Mouse (Mus musculus): ENCODE data around the gene Tcf20. TPM values are rescaled to one million over a fixed set of nuclear protein-coding genes. Genes with fewer than 3 reads are reported as not detected.

The Tcf20 gene
- total and polyA plus RNA-seq, 3 experiments = 24.2 to 146 (median 128) TPM

DNA sequence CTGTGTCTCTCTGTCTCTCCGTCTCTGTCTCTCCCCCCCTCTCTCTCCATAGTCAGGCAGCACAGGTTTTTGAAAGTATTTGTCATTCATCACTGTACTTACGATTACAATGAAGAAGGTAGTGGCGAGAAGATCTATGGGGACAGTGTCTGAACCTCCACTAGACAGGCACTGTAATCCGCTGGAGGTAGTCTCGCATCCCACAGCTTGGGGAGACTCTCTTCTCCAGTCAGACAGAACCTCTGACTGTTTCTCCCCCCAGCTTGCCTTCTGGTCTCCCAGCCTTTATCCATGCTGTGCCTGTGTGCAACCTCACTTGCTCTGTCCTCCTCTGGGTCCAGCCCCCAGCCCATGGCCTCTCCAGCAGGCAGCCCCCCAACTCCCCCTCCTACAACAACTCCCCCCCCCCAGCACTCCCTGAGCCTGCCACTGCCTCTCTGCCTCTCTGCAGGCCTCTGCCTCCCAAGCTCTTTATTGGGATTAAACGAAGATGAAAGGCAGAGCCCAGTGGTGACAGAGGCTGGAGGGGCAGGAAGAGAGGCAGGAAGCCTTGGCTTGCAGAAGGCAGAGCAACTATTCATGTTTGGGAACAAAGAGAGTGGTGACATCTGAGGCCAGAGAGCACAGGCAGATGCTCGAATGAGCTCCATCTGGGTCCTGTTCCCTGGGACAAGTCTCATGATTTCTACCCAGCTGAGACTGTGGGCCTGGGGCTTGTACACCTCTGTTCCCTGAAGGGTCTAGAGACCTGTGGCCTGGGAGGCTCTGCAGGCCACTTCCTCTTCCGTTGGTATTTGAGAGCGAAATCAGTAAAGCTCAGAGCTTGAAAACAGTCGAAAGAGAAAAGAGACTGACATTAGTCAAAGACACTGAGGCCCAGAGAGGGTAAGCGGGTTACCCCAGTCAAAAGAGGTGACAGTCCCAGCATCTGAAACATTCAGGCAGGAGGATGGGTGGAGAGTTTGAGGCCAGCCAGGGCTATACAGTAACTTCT is 42.4 kb upstream of the Tcf20 start:
- peaks cover 29% of the 10 kb centered on the region for H3K27me3 ChIP-seq (ENCODE audit: insufficient read depth, low read length)
- H3K4me3 ChIP-seq (ENCODE audit: low read depth, low read length) = no peak overlapping the region
- no peaks in the 10 kb centered on the region for H3K36me3 ChIP-seq (replicated peaks)
- TF ChIP-seq TAL1 (conservative IDR thresholded peaks at IDR 0.05; ENCODE audit: low read depth, low read length) (no peak), GATA1 (IDR thresholded peaks at IDR 0.05; ENCODE audit: borderline replicate concordance, low read length) (no peak), GATA2 (IDR thresholded peaks at IDR 0.05; ENCODE audit: borderline replicate concordance, low read depth, low read length) (no peak), POLR2AphosphoS5 (IDR thresholded peaks at IDR 0.05; ENCODE audit: insufficient replicate concordance, low read depth, low read length) (no peak), CTCF (IDR thresholded peaks at IDR 0.05; ENCODE audit: low read depth, low read length) (no peak)
- ATAC-seq (ENCODE audit: extremely low read depth, insufficient number of reproducible peaks, low FRiP score, poor library complexity, severe bottlenecking) (no peak), DNase-seq (ENCODE audit: low spot score) (no peak)
- no peaks in the 10 kb centered on the region for H3K4me1 ChIP-seq (ENCODE audit: insufficient read depth, low read depth, low read length)
- no peaks in the 10 kb centered on the region for H3K9me3 ChIP-seq (replicated peaks)

DNA sequence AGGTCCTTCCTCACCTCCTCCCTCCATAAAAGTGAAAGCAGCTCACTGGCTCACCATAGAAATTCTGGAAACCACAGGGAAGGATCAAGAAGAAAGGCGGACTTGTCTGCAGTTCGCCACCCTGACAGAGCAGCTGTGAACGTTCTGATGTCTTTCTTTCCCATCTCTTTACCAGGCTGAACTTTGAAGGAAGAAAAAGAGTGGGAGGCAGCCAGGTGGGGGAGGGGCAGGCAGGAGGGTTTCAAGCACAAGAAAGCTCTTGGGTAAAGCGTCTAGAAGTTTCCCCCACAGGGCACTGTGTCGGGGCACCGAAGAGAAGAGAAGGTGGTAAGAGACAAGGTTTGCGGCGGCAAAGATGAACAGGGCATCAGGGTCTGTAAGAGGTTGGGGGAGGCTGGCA is 38.5 kb upstream of the Tcf20 start:
- Histone ChIP-seq H3K4me1 (ENCODE audit: insufficient read depth, low read depth, low read length) (no peaks in the 10 kb centered on the region), H3K27me3 (ENCODE audit: insufficient read depth, low read length) (peaks cover 16% of the 10 kb centered on the region), H3K36me3 (replicated peaks) (no peaks in the 10 kb centered on the region), H3K9me3 (replicated peaks) (no peaks in the 10 kb centered on the region), H3K4me3 (ENCODE audit: low read depth, low read length) (no peak overlapping the region)
- no peak for TF ChIP-seq POLR2AphosphoS5 (IDR thresholded peaks at IDR 0.05; ENCODE audit: insufficient replicate concordance, low read depth, low read length)
- TF ChIP-seq GATA1 (IDR thresholded peaks at IDR 0.05; ENCODE audit: borderline replicate concordance, low read length) = no peak
- TF ChIP-seq GATA2 (IDR thresholded peaks at IDR 0.05; ENCODE audit: borderline replicate concordance, low read depth, low read length) = no peak
- TF ChIP-seq TAL1 (conservative IDR thresholded peaks at IDR 0.05; ENCODE audit: low read depth, low read length) = no peak
- no peak for TF ChIP-seq CTCF (IDR thresholded peaks at IDR 0.05; ENCODE audit: low read depth, low read length)
- no peak for DNase-seq (ENCODE audit: low spot score)
- no peak for ATAC-seq (ENCODE audit: extremely low read depth, insufficient number of reproducible peaks, low FRiP score, poor library complexity, severe bottlenecking)

DNA sequence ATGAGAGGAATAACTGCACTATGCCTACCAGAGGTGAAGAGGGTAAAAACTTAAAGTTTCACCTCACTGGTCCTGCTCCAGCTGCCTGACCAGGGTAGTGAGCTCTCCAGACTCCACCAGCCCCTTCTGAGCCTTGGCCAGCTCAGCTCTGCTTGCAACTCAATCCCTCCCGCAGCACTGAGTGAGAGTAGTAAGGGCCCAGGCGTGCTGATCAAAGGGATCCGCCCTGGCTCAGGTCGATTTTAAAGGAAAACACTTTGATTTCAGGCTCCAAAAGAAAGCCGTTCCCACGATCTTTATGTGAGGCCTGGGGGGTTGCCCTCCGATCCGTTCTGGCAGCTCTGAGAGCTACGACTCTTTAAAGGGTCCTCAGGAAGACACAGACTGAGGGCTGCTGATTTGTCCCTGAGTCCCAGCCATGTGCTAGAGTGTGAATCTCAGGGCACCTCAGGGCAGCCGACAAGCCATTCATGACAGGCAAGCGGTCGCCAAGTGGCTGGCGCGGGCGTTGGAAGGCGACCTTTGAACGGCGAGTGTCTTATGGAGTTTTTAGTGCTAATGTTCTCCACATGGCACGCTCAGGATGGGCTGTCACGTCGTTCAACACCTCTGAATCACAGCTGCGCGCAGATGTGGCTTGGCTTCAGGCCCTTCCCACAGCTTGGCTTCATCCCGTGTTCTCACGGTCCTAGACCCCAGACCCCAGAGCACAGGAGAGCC is 37.5 kb upstream of the Tcf20 start:
- Histone ChIP-seq H3K4me3 (ENCODE audit: low read depth, low read length) (no peak overlapping the region), H3K4me1 (ENCODE audit: insufficient read depth, low read depth, low read length) (no peaks in the 10 kb centered on the region), H3K36me3 (replicated peaks) (no peaks in the 10 kb centered on the region), H3K27me3 (ENCODE audit: insufficient read depth, low read length) (peaks cover 16% of the 10 kb centered on the region; the same call in 1 of the 2 replicates), H3K9me3 (replicated peaks) (no peaks in the 10 kb centered on the region)
- no peak for DNase-seq (ENCODE audit: low spot score)
- TF ChIP-seq TAL1 (conservative IDR thresholded peaks at IDR 0.05; ENCODE audit: low read depth, low read length) (no peak), GATA2 (IDR thresholded peaks at IDR 0.05; ENCODE audit: borderline replicate concordance, low read depth, low read length) (no peak), CTCF (IDR thresholded peaks at IDR 0.05; ENCODE audit: low read depth, low read length) (no peak), GATA1 (IDR thresholded peaks at IDR 0.05; ENCODE audit: borderline replicate concordance, low read length) (no peak), POLR2AphosphoS5 (IDR thresholded peaks at IDR 0.05; ENCODE audit: insufficient replicate concordance, low read depth, low read length) (no peak)
- no peak for ATAC-seq (ENCODE audit: extremely low read depth, insufficient number of reproducible peaks, low FRiP score, poor library complexity, severe bottlenecking)

DNA sequence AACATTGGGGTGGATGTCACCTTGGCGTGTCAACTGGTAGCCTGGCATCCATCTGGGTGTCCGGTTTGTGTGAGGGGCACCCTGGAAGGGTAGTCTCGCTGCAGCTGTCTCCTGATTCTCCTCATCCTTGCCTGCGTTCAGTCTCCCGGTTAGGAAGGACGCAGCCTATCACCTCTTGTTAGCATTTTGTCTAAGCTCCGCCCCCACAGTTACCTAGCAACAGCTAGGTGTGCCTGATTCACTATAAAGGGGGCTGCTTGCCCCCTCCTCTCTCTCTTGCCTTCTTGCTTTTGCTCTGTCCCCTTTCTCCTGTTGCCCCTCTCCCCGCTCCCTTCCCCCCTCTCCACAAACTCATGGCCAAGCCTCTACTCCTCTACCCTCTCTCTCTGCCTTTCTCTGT is 35.3 kb upstream of the Tcf20 start:
- H3K36me3 ChIP-seq (replicated peaks) = no peaks in the 10 kb centered on the region
- H3K27me3 ChIP-seq (ENCODE audit: insufficient read depth, low read length) = peaks cover 20% of the 10 kb centered on the region; the same call in 1 of the 2 replicates
- H3K9me3 ChIP-seq (replicated peaks) = no peaks in the 10 kb centered on the region
- H3K4me1 ChIP-seq (ENCODE audit: insufficient read depth, low read depth, low read length) = no peaks in the 10 kb centered on the region
- TF ChIP-seq TAL1 (conservative IDR thresholded peaks at IDR 0.05; ENCODE audit: low read depth, low read length) = no peak
- no peak for TF ChIP-seq CTCF (IDR thresholded peaks at IDR 0.05; ENCODE audit: low read depth, low read length)
- TF ChIP-seq GATA1 (IDR thresholded peaks at IDR 0.05; ENCODE audit: borderline replicate concordance, low read length) = no peak
- no peak for TF ChIP-seq POLR2AphosphoS5 (IDR thresholded peaks at IDR 0.05; ENCODE audit: insufficient replicate concordance, low read depth, low read length)
- TF ChIP-seq GATA2 (IDR thresholded peaks at IDR 0.05; ENCODE audit: borderline replicate concordance, low read depth, low read length) = no peak
- no peak for ATAC-seq (ENCODE audit: extremely low read depth, insufficient number of reproducible peaks, low FRiP score, poor library complexity, severe bottlenecking)
- H3K4me3 ChIP-seq (ENCODE audit: low read depth, low read length) = no peak overlapping the region
- DNase-seq (ENCODE audit: low spot score) = no peak

DNA sequence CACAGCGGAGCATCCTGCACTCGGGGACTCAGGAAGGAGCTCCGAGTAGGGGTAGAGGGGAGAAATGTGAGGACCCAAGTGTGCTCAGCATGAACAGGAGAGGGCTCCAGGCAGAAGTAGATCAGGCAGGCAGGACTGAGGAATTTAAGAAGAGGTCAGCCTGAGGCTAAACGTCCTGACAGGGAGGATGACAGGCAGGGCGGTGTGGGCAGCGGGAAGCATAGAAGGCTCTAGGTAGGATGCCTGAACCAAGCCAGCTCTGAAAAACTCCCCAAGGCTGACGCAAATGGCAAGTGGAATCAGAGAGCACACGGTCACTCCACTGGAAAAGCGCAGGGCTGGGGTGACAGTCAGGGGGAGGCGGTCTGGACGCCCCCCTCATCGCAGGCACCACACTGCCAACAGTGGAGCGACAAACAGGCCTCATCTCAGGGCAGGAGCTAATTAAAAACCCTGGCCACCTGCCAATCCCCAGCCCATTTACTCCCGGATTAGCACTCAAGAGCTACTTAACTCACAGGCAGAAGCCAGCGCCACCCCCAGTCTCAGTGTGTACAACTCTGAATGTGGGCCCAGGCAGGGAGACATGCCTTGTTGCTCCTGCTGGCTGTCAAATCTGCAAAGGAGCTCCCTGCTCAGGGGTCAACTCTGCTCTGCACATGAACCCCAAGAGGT is 23.5 kb upstream of the Tcf20 start:
- Histone ChIP-seq H3K4me3 (ENCODE audit: low read depth, low read length) (no peak overlapping the region), H3K27me3 (ENCODE audit: insufficient read depth, low read length) (peaks cover 28% of the 10 kb centered on the region), H3K36me3 (replicated peaks) (no peaks in the 10 kb centered on the region), H3K9me3 (replicated peaks) (no peaks in the 10 kb centered on the region), H3K4me1 (ENCODE audit: insufficient read depth, low read depth, low read length) (no peaks in the 10 kb centered on the region)
- no peak for DNase-seq (ENCODE audit: low spot score)
- TF ChIP-seq GATA1 (IDR thresholded peaks at IDR 0.05; ENCODE audit: borderline replicate concordance, low read length) (no peak), TAL1 (conservative IDR thresholded peaks at IDR 0.05; ENCODE audit: low read depth, low read length) (no peak), GATA2 (IDR thresholded peaks at IDR 0.05; ENCODE audit: borderline replicate concordance, low read depth, low read length) (no peak), POLR2AphosphoS5 (IDR thresholded peaks at IDR 0.05; ENCODE audit: insufficient replicate concordance, low read depth, low read length) (no peak), CTCF (IDR thresholded peaks at IDR 0.05; ENCODE audit: low read depth, low read length) (no peak)
- ATAC-seq (ENCODE audit: extremely low read depth, insufficient number of reproducible peaks, low FRiP score, poor library complexity, severe bottlenecking) = no peak
